Mouse (Mus musculus): Measurements from ENCODE around the gene Spats2l. TPM values are rescaled to one million over a fixed set of nuclear protein-coding genes. Genes with fewer than 3 reads are reported as not detected.

Spats2l gene
- polyA plus RNA-seq, 1 experiment from 2014 or later = 10.3 TPM

DNA sequence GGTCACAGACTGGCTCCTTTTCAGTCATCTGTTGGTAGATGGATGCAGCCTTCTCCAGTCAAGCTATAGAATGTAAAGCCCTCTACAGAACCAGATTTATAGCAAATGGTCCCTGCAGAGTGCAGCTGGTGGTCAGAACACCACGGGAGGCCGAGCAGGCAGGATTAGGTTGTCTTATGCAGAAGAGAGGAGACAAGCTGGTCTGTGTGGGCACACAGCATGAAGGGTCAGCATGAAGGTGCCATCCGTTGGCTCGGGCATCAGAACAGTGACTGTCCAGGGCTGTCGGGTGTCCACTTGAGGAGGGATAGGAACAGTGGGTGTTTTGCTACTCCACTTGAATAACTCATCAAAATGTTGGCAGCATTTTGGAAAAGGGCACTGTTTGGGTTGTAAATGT, 83.8 kb downstream of the Spats2l start:
- WGBS (ENCODE audit: insufficient replicate concordance) = 60% methylated on average over 5 of the region's 5 CpGs
- no peak overlapping the region for H3K9ac ChIP-seq
- H3K36me3 ChIP-seq = no peaks in the 10 kb centered on the region
- no peaks in the 10 kb centered on the region for H3K27me3 ChIP-seq
- H3K4me3 ChIP-seq (replicated peaks) = no peak overlapping the region
- no peak for ATAC-seq (ENCODE audit: low read depth)
- H3K27ac ChIP-seq = no peak overlapping the region
- no peaks in the 10 kb centered on the region for H3K4me1 ChIP-seq (replicated peaks)
- DNase-seq = no peak
- no peaks in the 10 kb centered on the region for H3K9me3 ChIP-seq (replicated peaks)
- no peak overlapping the region for H3K4me2 ChIP-seq

DNA sequence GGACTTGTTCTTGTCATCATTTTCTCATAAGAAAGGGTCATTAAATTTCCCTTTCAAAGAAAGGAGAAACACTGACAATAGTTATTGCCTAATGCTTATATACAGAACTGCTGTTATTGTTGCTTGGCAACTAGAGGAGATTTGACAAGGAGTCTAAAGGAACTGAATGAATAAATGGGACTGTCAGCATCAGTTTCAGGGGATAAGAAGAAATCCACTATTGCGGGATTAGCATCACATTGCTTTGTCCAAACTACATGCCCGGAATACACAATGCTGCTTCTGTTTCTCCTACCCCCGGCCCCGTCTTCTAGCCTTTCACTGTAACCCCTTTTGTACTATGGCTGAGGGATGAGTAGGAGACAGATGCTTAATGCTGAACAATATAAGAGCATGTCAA, 88.1 kb downstream of the Spats2l start:
- Histone ChIP-seq H3K36me3 (no peaks in the 10 kb centered on the region), H3K9me3 (replicated peaks) (no peaks in the 10 kb centered on the region), H3K27ac (no peak overlapping the region), H3K27me3 (no peaks in the 10 kb centered on the region), H3K4me2 (no peak overlapping the region), H3K9ac (no peak overlapping the region), H3K4me1 (replicated peaks) (no peaks in the 10 kb centered on the region), H3K4me3 (replicated peaks) (no peak overlapping the region)
- 67% methylated on average over 4 of the region's 4 CpGs for WGBS (ENCODE audit: insufficient replicate concordance)
- ATAC-seq (ENCODE audit: low read depth) = no peak
- DNase-seq = no peak

DNA sequence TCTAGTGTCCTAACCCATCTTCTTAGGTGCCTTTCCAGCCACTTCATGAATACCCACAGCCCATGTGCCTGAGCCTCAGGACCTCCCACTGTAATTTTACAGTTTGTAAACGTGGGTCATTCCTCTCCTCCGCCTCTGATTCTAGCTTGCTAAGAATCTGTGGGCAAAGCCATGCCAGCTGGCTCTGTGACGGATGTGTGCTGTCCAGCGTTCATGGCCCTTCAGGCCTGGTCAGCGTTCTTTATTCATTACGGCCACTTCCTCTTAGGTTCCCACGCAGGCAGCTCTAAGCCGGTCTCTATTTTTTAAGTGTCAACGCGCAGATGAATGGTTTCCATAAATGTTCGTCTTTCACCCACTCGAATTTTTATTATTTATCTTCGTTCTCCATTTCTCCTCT, 94.7 kb downstream of the Spats2l start:
- ATAC-seq (ENCODE audit: low read depth) (no peak), DNase-seq (no peak)
- H3K9ac ChIP-seq = no peak overlapping the region
- no peaks in the 10 kb centered on the region for H3K36me3 ChIP-seq
- no peak overlapping the region for H3K4me3 ChIP-seq (replicated peaks)
- H3K9me3 ChIP-seq (replicated peaks) = no peaks in the 10 kb centered on the region
- no peaks in the 10 kb centered on the region for H3K4me1 ChIP-seq (replicated peaks)
- H3K27ac ChIP-seq = no peak overlapping the region
- 49% methylated on average over 13 of the region's 13 CpGs for WGBS (ENCODE audit: insufficient replicate concordance)
- no peaks in the 10 kb centered on the region for H3K27me3 ChIP-seq
- H3K4me2 ChIP-seq = no peak overlapping the region

DNA sequence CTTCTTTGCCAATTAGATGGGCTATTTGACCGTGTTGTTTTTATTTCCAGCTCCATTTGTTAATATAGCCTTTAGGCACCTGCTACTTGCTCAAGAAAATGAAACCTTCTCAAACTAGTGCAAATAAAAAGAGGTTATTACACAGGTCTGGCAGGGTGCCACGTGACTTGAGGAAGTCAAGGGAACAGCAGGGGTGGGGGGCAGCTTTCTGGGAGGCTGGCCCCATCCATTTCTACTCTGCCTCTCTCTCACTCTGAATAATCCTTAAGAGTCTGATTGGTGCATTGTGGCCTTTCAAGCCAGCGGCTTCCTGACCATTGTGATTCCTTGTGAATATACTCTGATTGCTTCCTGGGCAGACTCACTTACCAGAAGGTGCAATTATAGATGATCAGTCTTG, 98.0 kb downstream of the Spats2l start:
- Histone ChIP-seq H3K36me3 (no peaks in the 10 kb centered on the region), H3K9me3 (replicated peaks) (no peaks in the 10 kb centered on the region), H3K9ac (no peak overlapping the region), H3K4me3 (replicated peaks) (no peak overlapping the region), H3K27ac (no peak overlapping the region), H3K4me2 (no peak overlapping the region), H3K27me3 (no peaks in the 10 kb centered on the region), H3K4me1 (replicated peaks) (no peaks in the 10 kb centered on the region)
- DNase-seq = no peak
- no peak for ATAC-seq (ENCODE audit: low read depth)
- WGBS (ENCODE audit: insufficient replicate concordance) = 54% methylated on average over 3 of the region's 3 CpGs

DNA sequence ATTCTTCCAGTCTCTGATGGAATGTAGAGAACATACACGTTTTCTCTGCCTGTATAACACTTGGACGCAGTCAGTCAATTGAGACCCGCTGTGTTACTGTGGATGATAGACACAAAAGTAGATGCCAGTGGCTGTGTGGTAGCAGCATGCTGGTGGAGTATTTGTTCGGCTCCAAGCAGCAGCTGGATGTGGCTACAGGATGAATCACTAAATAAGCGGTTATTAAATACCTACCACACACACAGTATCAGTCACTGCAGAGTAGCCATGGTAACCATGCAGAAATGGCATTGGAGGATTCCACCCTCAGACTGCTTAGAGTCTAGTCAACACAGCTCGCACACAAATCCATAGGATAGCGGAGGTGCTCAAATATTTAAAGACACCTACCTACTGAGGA, 100.0 kb downstream of the Spats2l start:
- Histone ChIP-seq H3K4me2 (no peak overlapping the region), H3K4me3 (replicated peaks) (no peak overlapping the region), H3K9me3 (replicated peaks) (no peaks in the 10 kb centered on the region), H3K27me3 (no peaks in the 10 kb centered on the region), H3K36me3 (no peaks in the 10 kb centered on the region), H3K27ac (no peak overlapping the region), H3K9ac (no peak overlapping the region), H3K4me1 (replicated peaks) (no peaks in the 10 kb centered on the region)
- WGBS (ENCODE audit: insufficient replicate concordance) = 71% methylated on average over 7 of the region's 7 CpGs
- ATAC-seq (ENCODE audit: low read depth) = no peak
- DNase-seq = no peak

DNA sequence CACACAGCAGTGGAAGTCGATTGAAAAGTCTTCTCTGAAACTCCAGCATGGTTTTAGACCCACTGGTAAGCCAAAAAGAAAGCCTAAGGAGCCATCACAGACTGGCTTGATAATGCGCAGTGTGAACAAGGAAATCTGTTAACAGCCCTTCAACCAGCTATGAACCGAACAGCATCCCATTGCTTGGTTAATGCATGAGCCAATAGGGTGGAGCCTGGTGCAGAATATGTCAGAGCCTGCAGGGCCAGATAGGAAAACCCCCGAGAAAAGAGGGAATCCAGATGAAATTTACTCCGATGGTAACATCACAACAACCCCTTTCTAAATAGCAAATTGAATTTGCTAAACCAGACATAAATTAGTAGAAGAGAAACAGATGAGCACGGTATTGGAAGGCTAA, 101.1 kb downstream of the Spats2l start:
- H3K36me3 ChIP-seq = no peaks in the 10 kb centered on the region
- DNase-seq (no peak), ATAC-seq (ENCODE audit: low read depth) (no peak)
- H3K27me3 ChIP-seq = no peaks in the 10 kb centered on the region
- H3K9ac ChIP-seq = no peak overlapping the region
- no peaks in the 10 kb centered on the region for H3K9me3 ChIP-seq (replicated peaks)
- no peak overlapping the region for H3K4me2 ChIP-seq
- 65% methylated on average over 6 of the region's 6 CpGs for WGBS (ENCODE audit: insufficient replicate concordance)
- no peak overlapping the region for H3K27ac ChIP-seq
- H3K4me1 ChIP-seq (replicated peaks) = no peaks in the 10 kb centered on the region
- no peak overlapping the region for H3K4me3 ChIP-seq (replicated peaks)

DNA sequence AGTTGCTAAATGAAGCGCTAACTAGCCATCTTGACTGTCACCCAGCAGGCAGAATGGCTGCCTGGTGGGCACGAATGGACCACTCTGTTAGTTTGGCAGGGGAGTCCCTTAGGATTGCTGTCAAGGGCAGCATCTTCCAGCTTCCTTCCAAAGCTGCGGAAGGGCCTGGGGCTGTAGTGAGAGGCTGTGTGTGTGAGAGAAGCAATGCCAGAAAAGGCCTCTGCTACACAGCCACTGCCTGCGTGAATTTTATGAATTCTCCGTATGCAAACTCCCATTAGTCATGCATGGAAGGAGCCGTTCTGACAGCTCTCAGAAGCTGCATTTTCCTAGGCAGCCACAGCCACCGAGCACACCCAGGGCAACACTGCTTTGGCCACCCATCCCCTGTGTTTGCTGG, 101.5 kb downstream of the Spats2l start:
- no peaks in the 10 kb centered on the region for H3K9me3 ChIP-seq (replicated peaks)
- no peak overlapping the region for H3K4me3 ChIP-seq (replicated peaks)
- no peaks in the 10 kb centered on the region for H3K27me3 ChIP-seq
- ATAC-seq (ENCODE audit: low read depth) = no peak
- no peak for DNase-seq
- H3K4me1 ChIP-seq (replicated peaks) = no peaks in the 10 kb centered on the region
- H3K36me3 ChIP-seq = no peaks in the 10 kb centered on the region
- H3K4me2 ChIP-seq = no peak overlapping the region
- 61% methylated on average over 7 of the region's 7 CpGs for WGBS (ENCODE audit: insufficient replicate concordance)
- H3K27ac ChIP-seq = no peak overlapping the region
- no peak overlapping the region for H3K9ac ChIP-seq

DNA sequence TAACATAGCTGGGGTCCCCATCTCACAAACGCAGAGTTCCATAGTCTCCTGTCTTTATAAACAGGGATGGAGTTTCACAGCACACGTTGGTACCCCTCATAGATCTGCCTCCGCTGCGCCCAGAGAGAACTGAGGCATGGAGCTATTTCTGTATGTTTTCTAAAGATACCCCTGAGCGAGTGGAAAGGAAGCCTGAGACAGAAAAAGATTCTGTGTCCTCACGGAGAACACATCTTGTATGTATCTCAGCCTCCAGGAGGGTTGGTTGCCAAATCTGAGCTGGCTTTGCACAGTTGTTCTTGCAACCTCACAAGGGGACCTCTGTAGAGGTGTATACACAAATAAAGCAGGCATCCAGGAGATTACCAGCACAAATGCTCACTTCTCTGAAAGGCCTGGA, 105.0 kb downstream of the Spats2l start:
- DNase-seq (no peak), ATAC-seq (ENCODE audit: low read depth) (no peak)
- no peak overlapping the region for H3K4me3 ChIP-seq (replicated peaks)
- no peaks in the 10 kb centered on the region for H3K27me3 ChIP-seq
- H3K36me3 ChIP-seq = no peaks in the 10 kb centered on the region
- H3K4me1 ChIP-seq (replicated peaks) = no peaks in the 10 kb centered on the region
- H3K9ac ChIP-seq = no peak overlapping the region
- 64% methylated on average over 6 of the region's 6 CpGs for WGBS (ENCODE audit: insufficient replicate concordance)
- no peak overlapping the region for H3K4me2 ChIP-seq
- no peak overlapping the region for H3K27ac ChIP-seq
- no peaks in the 10 kb centered on the region for H3K9me3 ChIP-seq (replicated peaks)

DNA sequence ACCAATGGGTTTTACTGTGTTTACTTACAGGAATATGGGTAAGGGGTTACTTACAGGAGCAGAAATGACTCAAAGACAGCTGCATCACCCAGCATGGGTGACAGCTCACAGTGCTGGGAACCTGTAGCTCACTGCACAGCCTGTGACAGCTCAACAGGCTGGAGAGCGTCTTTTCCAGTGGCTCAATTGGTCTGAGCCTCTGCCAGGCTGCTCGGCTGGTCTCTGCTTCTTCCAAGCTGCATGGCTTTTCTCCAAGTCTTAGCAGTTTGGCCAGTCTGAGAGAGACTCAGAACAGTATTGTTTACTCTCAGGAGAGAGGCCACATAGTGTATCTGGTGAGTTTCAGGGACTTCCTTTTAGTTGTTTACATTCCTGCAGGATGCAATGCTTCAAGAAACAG, 110.9 kb downstream of the Spats2l start:
- no peaks in the 10 kb centered on the region for H3K36me3 ChIP-seq
- no peak for ATAC-seq (ENCODE audit: low read depth)
- 56% methylated on average over 2 of the region's 2 CpGs for WGBS (ENCODE audit: insufficient replicate concordance)
- H3K4me2 ChIP-seq = no peak overlapping the region
- no peak overlapping the region for H3K4me3 ChIP-seq (replicated peaks)
- no peaks in the 10 kb centered on the region for H3K27me3 ChIP-seq
- no peak overlapping the region for H3K27ac ChIP-seq
- DNase-seq = no peak
- H3K9me3 ChIP-seq (replicated peaks) = no peaks in the 10 kb centered on the region
- H3K9ac ChIP-seq = no peak overlapping the region
- no peaks in the 10 kb centered on the region for H3K4me1 ChIP-seq (replicated peaks)

DNA sequence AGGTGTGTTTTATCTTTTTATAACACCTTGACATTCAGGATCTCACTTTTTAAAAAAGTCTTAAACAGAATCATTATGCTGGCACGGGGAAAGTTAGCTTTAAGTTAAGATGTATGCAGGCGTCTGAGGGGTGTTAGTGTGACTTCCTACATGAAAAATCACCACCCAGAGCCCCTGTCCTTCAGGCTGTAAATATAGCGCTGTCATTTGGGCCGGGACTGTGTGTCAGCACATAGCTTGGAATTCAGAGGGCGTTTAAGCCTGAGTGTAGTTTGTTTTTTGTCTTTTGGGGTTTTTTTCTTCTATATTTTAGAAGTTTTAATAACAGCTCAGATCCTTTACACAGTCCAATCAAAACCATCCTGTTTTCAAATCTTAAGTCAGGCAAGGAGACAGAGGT, 115.8 kb downstream of the Spats2l start:
- Histone ChIP-seq H3K4me3 (replicated peaks) (no peak overlapping the region), H3K27me3 (no peaks in the 10 kb centered on the region), H3K9me3 (replicated peaks) (no peaks in the 10 kb centered on the region), H3K4me2 (no peak overlapping the region), H3K36me3 (no peaks in the 10 kb centered on the region), H3K27ac (no peak overlapping the region), H3K4me1 (replicated peaks) (no peaks in the 10 kb centered on the region), H3K9ac (no peak overlapping the region)
- DNase-seq = no peak
- ATAC-seq (ENCODE audit: low read depth) = no peak
- 33% methylated on average over 5 of the region's 5 CpGs for WGBS (ENCODE audit: insufficient replicate concordance)

DNA sequence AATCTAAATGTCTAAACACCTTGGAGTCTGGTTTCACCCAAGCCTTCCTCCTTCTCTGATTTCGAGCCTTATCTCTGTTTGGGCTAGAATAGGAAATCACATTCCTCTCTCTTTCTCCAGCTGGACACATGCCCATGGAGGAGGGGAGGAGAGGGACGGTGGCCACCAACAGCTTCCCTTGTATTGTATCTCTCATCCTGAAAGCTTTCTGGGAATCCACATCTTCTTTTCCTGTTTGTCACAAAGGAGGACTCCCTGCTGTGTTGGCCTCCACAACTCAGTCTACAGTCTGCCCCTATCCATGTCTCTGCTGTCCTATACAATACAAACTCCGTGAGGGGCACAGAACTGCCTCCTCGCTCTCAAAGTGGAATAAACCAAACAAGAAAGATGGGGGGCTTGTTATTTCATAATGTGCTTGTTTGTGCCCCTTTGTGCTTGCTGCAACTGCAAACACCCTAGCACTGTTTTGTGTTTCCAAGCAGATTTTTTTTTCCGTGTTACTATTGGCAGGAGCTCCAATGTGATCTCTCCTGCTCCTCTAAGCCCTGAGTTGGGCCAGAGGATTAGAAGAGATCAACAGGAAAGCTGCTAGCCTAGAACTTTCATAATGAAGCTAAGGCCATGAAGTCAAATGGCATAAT, 116.4 kb downstream of the Spats2l start:
- Histone ChIP-seq H3K9me3 (replicated peaks) (no peaks in the 10 kb centered on the region), H3K27ac (no peak overlapping the region), H3K4me2 (no peak overlapping the region), H3K9ac (no peak overlapping the region), H3K4me3 (replicated peaks) (no peak overlapping the region), H3K27me3 (no peaks in the 10 kb centered on the region), H3K36me3 (no peaks in the 10 kb centered on the region), H3K4me1 (replicated peaks) (no peaks in the 10 kb centered on the region)
- 44% methylated on average over 5 of the region's 5 CpGs for WGBS (ENCODE audit: insufficient replicate concordance)
- DNase-seq (no peak), ATAC-seq (ENCODE audit: low read depth) (no peak)

DNA sequence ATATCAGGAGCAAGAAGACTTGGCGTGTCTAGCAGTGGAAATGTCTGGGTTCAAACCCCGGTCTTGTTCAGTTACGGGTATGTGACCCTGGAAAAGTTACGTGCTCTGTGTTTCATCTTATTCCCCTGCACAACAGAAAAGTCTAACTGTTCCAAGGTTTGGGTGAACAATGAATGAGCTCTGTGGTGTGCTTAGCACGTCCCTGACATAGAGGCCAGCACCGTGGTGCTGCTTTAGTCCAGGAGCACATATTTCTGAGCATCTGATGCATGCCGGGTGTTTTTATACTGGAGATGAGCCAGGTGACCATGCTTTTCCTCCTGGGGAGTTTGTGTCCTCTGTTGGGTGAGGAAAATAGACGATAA, 116.9 kb downstream of the Spats2l start:
- no peak overlapping the region for H3K4me3 ChIP-seq (replicated peaks)
- no peak overlapping the region for H3K9ac ChIP-seq
- 71% methylated on average over 8 of the region's 8 CpGs for WGBS (ENCODE audit: insufficient replicate concordance)
- no peaks in the 10 kb centered on the region for H3K27me3 ChIP-seq
- ATAC-seq (ENCODE audit: low read depth) = no peak
- no peaks in the 10 kb centered on the region for H3K36me3 ChIP-seq
- no peaks in the 10 kb centered on the region for H3K9me3 ChIP-seq (replicated peaks)
- no peak overlapping the region for H3K27ac ChIP-seq
- DNase-seq = no peak
- H3K4me2 ChIP-seq = no peak overlapping the region
- H3K4me1 ChIP-seq (replicated peaks) = no peaks in the 10 kb centered on the region
